Mouse (Mus musculus): ENCODE measurements around the gene Mybphl. TPM values are rescaled to one million over a fixed set of nuclear protein-coding genes. Genes with fewer than 3 reads are reported as not detected.
A peak's percentile ranks its signal among the peaks of the same experiment; 100 is the strongest.

Mybphl gene
- polyA plus RNA-seq, 1 experiment from 2014 or later: not detected

DNA sequence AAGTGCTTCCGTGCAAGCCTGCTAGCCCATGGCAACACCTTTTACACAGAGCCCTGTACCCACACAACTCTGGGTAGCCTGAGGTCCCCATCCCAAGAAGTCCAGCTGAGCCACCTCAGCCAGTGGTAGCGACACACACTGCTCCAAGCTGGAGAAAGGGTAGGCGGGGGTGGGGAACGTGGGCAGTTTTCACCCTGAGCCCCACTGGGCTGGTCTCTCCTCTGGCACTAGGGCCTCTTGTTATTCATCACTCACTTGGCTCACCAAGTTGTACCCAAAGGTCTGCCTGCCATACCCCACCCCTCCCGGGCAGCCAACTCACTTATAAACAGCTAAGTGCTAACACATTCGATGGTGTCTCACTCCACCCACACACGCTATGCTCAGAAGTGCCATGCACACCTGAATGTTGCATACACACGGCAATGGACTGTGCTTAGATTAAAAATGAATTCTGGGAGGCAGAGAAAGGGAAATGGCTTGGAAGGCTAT, 43.9 kb downstream of the Mybphl start:
- Histone ChIP-seq H3K27ac (replicated peaks; ENCODE audit: low read depth, low read length) (no peak overlapping the region), H3K4me3 (ENCODE audit: low read depth, low read length) (no peak overlapping the region), H3K4me2 (ENCODE audit: low read depth, low read length) (no peak overlapping the region), H3K4me1 (ENCODE audit: control insufficient read depth, insufficient read depth, low read length) (peaks cover 8% of the 10 kb centered on the region), H3K27me3 (replicated peaks; ENCODE audit: control insufficient read depth, insufficient read depth, low read length) (no peaks in the 10 kb centered on the region), H3K9me3 (ENCODE audit: control insufficient read depth, low read length) (peaks cover 12% of the 10 kb centered on the region), H3K9ac (ENCODE audit: low read depth, low read length) (no peak overlapping the region), H3K36me3 (ENCODE audit: control insufficient read depth, insufficient read depth, low read length) (peaks cover 25% of the 10 kb centered on the region)
- WGBS: 86% methylated on average over 8 of the region's 8 CpGs
- ATAC-seq (ENCODE audit: low read depth): no peak
- no peak for DNase-seq (ENCODE audit: low spot score)

DNA sequence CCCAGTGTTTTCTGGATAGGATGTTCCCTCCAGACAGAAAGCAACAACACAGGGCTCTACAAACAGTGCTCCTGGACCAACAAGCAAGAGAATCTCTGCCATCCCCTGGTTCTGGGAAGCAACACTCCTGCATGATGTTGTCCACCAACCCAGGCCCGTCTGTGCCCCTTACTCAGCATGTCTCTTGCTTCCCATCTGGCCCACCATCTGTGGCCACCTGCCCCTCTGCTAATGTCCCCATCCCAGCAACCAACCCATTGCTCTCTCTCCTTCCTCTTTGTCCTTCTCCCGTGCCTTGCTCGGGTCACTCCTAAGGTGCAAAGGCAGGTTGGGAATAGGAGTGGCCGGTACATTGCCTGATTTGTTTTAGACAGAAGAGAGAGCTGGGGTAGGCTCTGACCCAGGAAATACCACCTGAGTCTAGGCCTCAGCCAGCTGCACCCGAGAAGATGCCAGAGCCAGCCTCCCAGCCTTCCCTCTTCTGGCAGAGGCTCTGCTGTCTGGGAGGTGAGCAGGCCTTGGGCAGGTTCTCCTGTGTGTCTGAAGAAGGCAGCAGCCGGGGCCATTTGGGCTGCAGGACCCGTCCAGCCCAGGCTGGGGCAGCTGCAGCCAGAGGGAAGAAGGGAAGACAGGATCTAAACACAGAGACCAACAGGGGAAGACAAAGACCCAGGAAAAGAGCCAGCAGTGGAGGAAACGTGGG, 45.1 kb downstream of the Mybphl start:
- WGBS: 59% methylated on average over 8 of the region's 8 CpGs
- H3K27me3 ChIP-seq (replicated peaks; ENCODE audit: control insufficient read depth, insufficient read depth, low read length): no peaks in the 10 kb centered on the region
- ATAC-seq (ENCODE audit: low read depth) (no peak), DNase-seq (ENCODE audit: low spot score) (no peak)
- peaks cover 8% of the 10 kb centered on the region for H3K4me1 ChIP-seq (ENCODE audit: control insufficient read depth, insufficient read depth, low read length)
- no peak overlapping the region for H3K27ac ChIP-seq (replicated peaks; ENCODE audit: low read depth, low read length)
- no peak overlapping the region for H3K4me3 ChIP-seq (ENCODE audit: low read depth, low read length)
- H3K4me2 ChIP-seq (ENCODE audit: low read depth, low read length): peak overlapping the region; percentile 43; the same call in 1 of the 2 replicates
- H3K36me3 ChIP-seq (ENCODE audit: control insufficient read depth, insufficient read depth, low read length): peaks cover 31% of the 10 kb centered on the region
- peaks cover 23% of the 10 kb centered on the region for H3K9me3 ChIP-seq (ENCODE audit: control insufficient read depth, low read length)
- H3K9ac ChIP-seq (ENCODE audit: low read depth, low read length): peak overlapping the region; percentile 28; the same call in 1 of the 2 replicates

DNA sequence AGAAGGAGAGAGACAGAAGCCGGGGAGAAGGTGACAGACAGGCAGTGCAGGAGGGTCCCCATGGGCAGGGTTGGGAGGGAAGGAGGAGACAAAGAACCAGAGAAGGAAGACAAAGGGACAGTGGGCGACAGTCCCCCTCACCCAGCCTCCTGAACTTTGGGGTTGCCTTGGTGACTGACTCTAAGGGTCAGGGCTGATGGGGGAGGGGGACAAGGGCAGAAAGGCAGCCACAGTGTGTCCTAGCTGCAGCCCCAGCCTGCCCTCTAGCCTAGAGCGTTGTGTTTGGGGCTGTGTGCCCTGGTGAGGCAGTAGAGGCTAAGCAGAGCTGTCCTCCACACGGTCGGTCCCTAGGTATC, 45.6 kb downstream of the Mybphl start:
- 33% methylated on average over 5 of the region's 5 CpGs for WGBS
- Histone ChIP-seq H3K36me3 (ENCODE audit: control insufficient read depth, insufficient read depth, low read length) (peaks cover 31% of the 10 kb centered on the region), H3K4me3 (ENCODE audit: low read depth, low read length) (no peak overlapping the region), H3K9me3 (ENCODE audit: control insufficient read depth, low read length) (peaks cover 23% of the 10 kb centered on the region), H3K4me1 (ENCODE audit: control insufficient read depth, insufficient read depth, low read length) (peaks cover 12% of the 10 kb centered on the region), H3K9ac (ENCODE audit: low read depth, low read length) (peak overlapping the region; percentile 28; the same call in 1 of the 2 replicates), H3K27ac (replicated peaks; ENCODE audit: low read depth, low read length) (no peak overlapping the region), H3K27me3 (replicated peaks; ENCODE audit: control insufficient read depth, insufficient read depth, low read length) (0 out of 2 replicates have a peak, but pooled peaks cover 3% of the 10 kb centered on the region), H3K4me2 (ENCODE audit: low read depth, low read length) (peak overlapping the region; percentile 43)
- DNase-seq (ENCODE audit: low spot score): no peak
- ATAC-seq (ENCODE audit: low read depth): peak; percentile 16; the same call in 1 of the 2 replicates

DNA sequence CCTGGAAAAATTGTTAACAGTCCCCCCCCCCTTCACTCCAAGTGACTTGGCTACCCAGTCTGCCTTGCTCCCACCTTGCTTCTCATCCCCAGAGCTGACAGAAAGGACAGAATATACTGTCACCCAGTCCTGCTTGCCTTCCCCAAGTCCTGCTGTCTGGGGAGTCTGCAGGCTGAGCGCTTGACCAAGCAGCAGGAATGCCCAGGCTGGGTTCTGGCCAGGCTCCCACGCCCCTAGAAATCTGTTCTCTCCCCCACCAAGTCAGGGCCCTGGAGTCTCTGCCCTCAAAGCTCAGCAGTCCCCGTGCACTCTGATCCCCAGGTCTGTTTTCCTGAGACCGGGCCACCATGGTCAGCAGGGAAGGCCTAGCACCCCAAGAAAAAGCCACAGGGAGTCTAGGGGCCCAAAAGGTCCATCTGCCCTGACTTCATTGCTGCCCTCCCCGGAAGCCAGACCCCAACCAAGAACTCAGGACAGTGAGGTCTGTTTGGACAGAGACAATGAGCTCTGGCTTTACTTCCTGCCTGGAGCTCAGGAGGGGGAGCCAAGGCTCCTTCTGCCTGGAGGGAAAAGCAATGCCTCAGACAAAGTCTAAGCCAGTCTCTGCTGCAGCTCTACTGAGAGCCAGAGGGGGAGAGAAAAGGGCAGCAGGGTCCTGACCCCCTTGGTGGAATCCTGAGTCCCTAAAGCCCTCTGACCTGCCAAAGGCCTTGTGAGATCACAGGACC, 46.5 kb downstream of the Mybphl start:
- WGBS: 49% methylated on average over 5 of the region's 5 CpGs
- Histone ChIP-seq H3K4me1 (ENCODE audit: control insufficient read depth, insufficient read depth, low read length) (peaks cover 12% of the 10 kb centered on the region), H3K4me2 (ENCODE audit: low read depth, low read length) (peak overlapping the region; percentile 43), H3K27ac (replicated peaks; ENCODE audit: low read depth, low read length) (peak overlapping the region; percentile 59; the same call in 1 of the 2 replicates), H3K4me3 (ENCODE audit: low read depth, low read length) (peak overlapping the region; percentile 10; the same call in 1 of the 2 replicates), H3K36me3 (ENCODE audit: control insufficient read depth, insufficient read depth, low read length) (peaks cover 31% of the 10 kb centered on the region), H3K27me3 (replicated peaks; ENCODE audit: control insufficient read depth, insufficient read depth, low read length) (0 out of 2 replicates have a peak, but pooled peaks cover 3% of the 10 kb centered on the region), H3K9ac (ENCODE audit: low read depth, low read length) (peak overlapping the region; percentile 49), H3K9me3 (ENCODE audit: control insufficient read depth, low read length) (peaks cover 23% of the 10 kb centered on the region)
- DNase-seq (ENCODE audit: low spot score) (no peak), ATAC-seq (ENCODE audit: low read depth) (no peak)

DNA sequence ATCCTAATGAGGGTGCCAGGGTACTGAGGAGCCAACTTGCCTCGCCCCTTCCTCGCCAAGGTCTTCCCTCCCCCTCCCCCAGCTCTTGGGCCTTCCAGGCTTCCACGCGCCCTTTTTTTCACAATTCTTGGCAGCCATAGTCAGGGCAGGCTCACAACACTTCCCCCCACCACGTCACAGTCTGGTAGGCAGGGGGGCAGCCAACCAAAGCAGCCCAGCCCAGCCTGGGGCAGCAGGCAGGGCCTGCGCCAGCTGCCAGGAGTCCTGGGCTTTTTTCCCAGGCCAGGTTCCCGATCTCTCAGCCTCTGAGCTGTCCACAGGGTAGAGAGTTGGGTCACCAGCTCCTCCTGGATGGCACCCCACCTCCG, 47.0 kb downstream of the Mybphl start:
- Histone ChIP-seq H3K4me2 (ENCODE audit: low read depth, low read length) (peak overlapping the region; percentile 43), H3K9ac (ENCODE audit: low read depth, low read length) (peak overlapping the region; percentile 49), H3K27me3 (replicated peaks; ENCODE audit: control insufficient read depth, insufficient read depth, low read length) (0 out of 2 replicates have a peak, but pooled peaks cover 3% of the 10 kb centered on the region), H3K4me3 (ENCODE audit: low read depth, low read length) (peak overlapping the region; percentile 10; the same call in 1 of the 2 replicates), H3K36me3 (ENCODE audit: control insufficient read depth, insufficient read depth, low read length) (peaks cover 27% of the 10 kb centered on the region), H3K9me3 (ENCODE audit: control insufficient read depth, low read length) (peaks cover 23% of the 10 kb centered on the region), H3K4me1 (ENCODE audit: control insufficient read depth, insufficient read depth, low read length) (peaks cover 12% of the 10 kb centered on the region), H3K27ac (replicated peaks; ENCODE audit: low read depth, low read length) (peak overlapping the region; percentile 59; the same call in 1 of the 2 replicates)
- 61% methylated on average over 7 of the region's 8 CpGs for WGBS
- DNase-seq (ENCODE audit: low spot score) (peak; percentile 65), ATAC-seq (ENCODE audit: low read depth) (peak; percentile 47; the same call in 1 of the 2 replicates)

DNA sequence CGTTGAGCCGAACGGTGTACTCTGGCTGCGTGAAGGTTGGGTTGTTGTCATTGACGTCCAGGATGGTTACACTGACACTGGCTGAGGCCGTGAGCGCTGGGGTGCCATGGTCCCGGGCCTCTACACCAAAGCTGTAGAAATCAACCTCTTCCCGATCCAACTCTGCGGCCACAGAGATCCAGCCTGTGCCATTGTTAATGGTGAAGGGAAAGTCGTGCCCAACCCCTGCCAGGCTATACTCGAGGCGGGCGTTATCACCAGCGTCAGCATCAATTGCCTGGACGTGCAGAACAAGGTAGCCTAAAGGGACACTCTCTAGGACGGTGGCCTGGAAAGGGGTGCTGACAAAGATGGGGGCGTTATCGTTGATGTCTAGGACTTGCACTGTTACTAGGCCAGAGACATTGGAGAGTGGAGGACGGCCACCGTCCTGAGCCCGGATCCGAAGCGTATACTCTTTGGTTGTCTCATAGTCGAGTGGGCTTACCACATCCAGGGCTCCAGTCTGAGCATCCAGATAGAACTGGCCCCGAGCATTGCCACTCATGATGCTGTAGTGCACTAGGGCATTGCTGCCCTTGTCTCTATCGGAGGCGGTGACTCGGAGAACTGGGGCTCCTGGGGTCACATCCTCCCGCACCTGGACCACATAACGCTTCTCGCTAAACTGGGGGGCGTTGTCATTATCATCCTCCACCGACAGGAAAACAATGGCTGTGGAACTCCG, 49.1 kb downstream of the Mybphl start:
- no peak overlapping the region for H3K4me3 ChIP-seq (ENCODE audit: low read depth, low read length)
- peaks cover 25% of the 10 kb centered on the region for H3K36me3 ChIP-seq (ENCODE audit: control insufficient read depth, insufficient read depth, low read length)
- ATAC-seq (ENCODE audit: low read depth) (no peak), DNase-seq (ENCODE audit: low spot score) (no peak)
- peaks cover 23% of the 10 kb centered on the region for H3K9me3 ChIP-seq (ENCODE audit: control insufficient read depth, low read length)
- WGBS: 98% methylated on average over 35 of the region's 35 CpGs
- no peak overlapping the region for H3K9ac ChIP-seq (ENCODE audit: low read depth, low read length)
- H3K4me1 ChIP-seq (ENCODE audit: control insufficient read depth, insufficient read depth, low read length): peaks cover 12% of the 10 kb centered on the region
- H3K4me2 ChIP-seq (ENCODE audit: low read depth, low read length): no peak overlapping the region
- H3K27me3 ChIP-seq (replicated peaks; ENCODE audit: control insufficient read depth, insufficient read depth, low read length): 0 out of 2 replicates have a peak, but pooled peaks cover 3% of the 10 kb centered on the region
- no peak overlapping the region for H3K27ac ChIP-seq (replicated peaks; ENCODE audit: low read depth, low read length)

DNA sequence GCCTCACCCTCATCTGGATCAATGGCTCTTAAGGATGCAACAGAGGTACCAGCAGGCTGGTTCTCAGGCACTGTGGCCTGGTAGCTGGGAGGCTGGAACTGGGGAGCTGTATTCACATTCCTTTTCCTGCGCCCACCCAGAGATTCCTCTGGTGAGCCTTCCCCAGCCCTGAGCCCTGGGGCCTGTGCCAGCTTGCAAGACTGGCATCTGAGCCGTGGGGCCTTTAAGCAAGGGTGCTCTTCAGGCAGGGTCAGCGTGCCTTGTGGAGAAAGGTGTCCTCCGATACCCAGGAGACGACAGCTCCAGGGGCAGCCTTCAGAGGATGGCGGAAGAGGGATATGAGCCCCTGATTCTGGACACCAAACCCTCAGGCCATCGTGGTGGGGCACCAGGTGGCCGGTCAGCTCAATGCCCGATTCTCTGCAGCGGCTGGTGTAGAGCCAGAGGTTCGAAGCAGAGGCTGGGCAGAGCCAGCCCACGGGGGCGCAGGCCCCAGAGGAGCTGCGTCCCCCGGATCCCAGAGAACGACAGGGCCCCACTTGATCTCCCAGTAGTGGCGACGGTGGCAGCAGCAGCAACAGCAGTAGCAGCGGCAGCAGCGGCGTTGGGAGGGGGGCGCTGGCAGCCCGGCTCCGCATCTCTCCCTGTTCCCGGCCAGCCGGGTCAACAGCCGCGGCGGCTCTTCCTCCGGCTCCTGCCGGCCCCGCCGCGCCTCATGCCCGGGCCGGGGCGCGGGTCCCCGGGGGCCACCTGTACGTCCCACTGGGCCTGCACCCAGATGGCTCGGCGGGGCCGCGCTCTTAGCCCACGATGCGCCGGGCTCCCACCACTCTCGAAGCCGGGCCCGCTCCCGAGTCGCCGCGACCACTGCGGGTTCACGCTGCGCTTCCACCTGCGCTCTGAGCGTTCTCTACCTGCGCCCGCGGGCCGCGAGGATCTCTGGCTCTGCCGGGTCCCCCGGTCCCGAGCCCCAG, 50.4 kb downstream of the Mybphl start, which contains the start of gene Celsr2:
Gene Celsr2 (minus strand): TSS at position 696 of the 974 bp plus-strand sequence.
- Histone ChIP-seq H3K36me3 (ENCODE audit: control insufficient read depth, insufficient read depth, low read length) (peaks cover 25% of the 10 kb centered on the region), H3K27me3 (replicated peaks; ENCODE audit: control insufficient read depth, insufficient read depth, low read length) (0 out of 2 replicates have a peak, but pooled peaks cover 3% of the 10 kb centered on the region), H3K4me3 (ENCODE audit: low read depth, low read length) (peak within 1 kb of the TSS; percentile 85), H3K4me2 (ENCODE audit: low read depth, low read length) (peak within 1 kb of the TSS; percentile 99), H3K9me3 (ENCODE audit: control insufficient read depth, low read length) (peaks cover 23% of the 10 kb centered on the region), H3K27ac (replicated peaks; ENCODE audit: low read depth, low read length) (peak within 1 kb of the TSS; percentile 63), H3K4me1 (ENCODE audit: control insufficient read depth, insufficient read depth, low read length) (peaks cover 12% of the 10 kb centered on the region), H3K9ac (ENCODE audit: low read depth, low read length) (peak within 1 kb of the TSS; percentile 73)
- ATAC-seq (ENCODE audit: low read depth) (peak; percentile 30), DNase-seq (ENCODE audit: low spot score) (peak; percentile 35)
- WGBS: 19% methylated on average over 17 of the region's 67 CpGs

Data from embryonic facial prominence, embryonic 14.5 days (tissue).